Mouse (Mus musculus) MEL (cell line): ENCODE results near the gene Rrp12.

Experiments
- BHLHE40 ChIP-seq: IDR thresholded peaks from 2 replicates; pipeline ENCODE4 v1.6.1; 2012; ENCODE audit warnings: low read depth, mild to moderate bottlenecking, inconsistent platforms, low read length, improper control_type of control experiment, borderline replicate concordance
- CTCF ChIP-seq, 3 experiments: IDR thresholded peaks in 2 of 3; conservative IDR thresholded peaks in 1 of 3; 2 replicates each; pipeline ENCODE4 v1.5.1; 2011 to 2012; ENCODE audit warnings: low read length in 3 of 3, low read depth in 2 of 3, mild to moderate bottlenecking in 2 of 3, improper control_type of control experiment in 1 of 3, inconsistent platforms in 1 of 3, mixed read lengths in 1 of 3, moderate library complexity in 1 of 3; ENCODE audit not compliant: control insufficient read depth in 1 of 3, insufficient read depth in 1 of 3, poor library complexity in 1 of 3, severe bottlenecking in 1 of 3
- ELF1 ChIP-seq: IDR thresholded peaks from 2 replicates; pipeline ENCODE4 v1.6.1; 2014; ENCODE audit warnings: low read depth, mild to moderate bottlenecking, inconsistent platforms, low read length, improper control_type of control experiment, moderate library complexity
- HCFC1 ChIP-seq: IDR thresholded peaks from 2 replicates; pipeline ENCODE4 v1.6.1; 2012; ENCODE audit warnings: low read depth, mild to moderate bottlenecking, inconsistent platforms, low read length, improper control_type of control experiment, moderate library complexity

DNA sequence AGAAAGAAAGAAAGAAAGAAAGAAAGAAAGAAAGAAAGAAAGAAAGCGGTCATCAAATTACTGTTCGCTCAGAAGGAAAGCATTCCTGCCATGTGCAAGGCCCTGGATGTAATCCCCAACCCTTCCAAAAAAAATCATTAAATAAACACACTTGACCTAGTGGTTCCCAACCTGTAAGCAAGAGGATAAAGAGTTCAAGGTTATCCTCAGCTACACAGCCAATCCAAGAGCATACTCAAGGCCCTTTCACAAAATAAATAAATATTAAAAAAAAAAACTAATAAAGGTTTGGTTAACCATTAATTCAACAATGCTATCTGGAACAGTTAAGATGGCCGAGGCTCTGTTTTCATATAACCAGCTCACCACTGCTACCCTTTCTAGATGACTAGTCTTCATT is 67.0 kb downstream of the Rrp12 start:
- TF ChIP-seq CTCF (IDR thresholded peaks at IDR 0.05 in 2 of 3, conservative IDR thresholded peaks at IDR 0.05 in 1 of 3; ENCODE audit: control insufficient read depth in 1 of 3, insufficient read depth in 1 of 3, low read depth in 2 of 3, low read length in 3 of 3, poor library complexity in 1 of 3, severe bottlenecking in 1 of 3) (no peak), HCFC1 (no peak), ELF1 (no peak), BHLHE40 (no peak)
